Mouse (Mus musculus) skeletal muscle tissue, adult 2 months (tissue): ENCODE data around the gene Rab6b.
A peak's percentile ranks its signal among the peaks of the same experiment; 100 is the strongest.
"Not testable (repeated sequence)": the region's sequence is repeated elsewhere in the genome, so short reads cannot be mapped to it uniquely, and the experiment has no call there.

Source experiments
- DNase-seq: peaks from one replicate; pipeline ENCODE4 v3.0.0-alpha.2; 2012; ENCODE audit warnings: low read depth, low spot score

Rab6b gene

GRCm38 (mm10) chr9:103143881-103144280, 32.3 kb downstream of the Rab6b start:
- no peak for DNase-seq

GRCm38 (mm10) chr9:103145351-103145750, 33.8 kb downstream of the Rab6b start:
- DNase-seq = no peak

- no peak for DNase-seq
Observed at GRCm38 (mm10) chr9:103146257-103146656, 34.7 kb downstream of the Rab6b start.

GRCm38 (mm10) chr9:103146703-103147102, 35.1 kb downstream of the Rab6b start:
- no peak for DNase-seq

- no peak for DNase-seq
Observed at GRCm38 (mm10) chr9:103147103-103147502, 35.5 kb downstream of the Rab6b start.

- no peak for DNase-seq
Observed at GRCm38 (mm10) chr9:103149074-103149799, 37.6 kb downstream of the Rab6b start.

GRCm38 (mm10) chr9:103153286-103153685, 41.7 kb downstream of the Rab6b start:
- DNase-seq = no peak

- no peak for DNase-seq
Observed at GRCm38 (mm10) chr9:103154568-103154967, 43.0 kb downstream of the Rab6b start.

- not testable (repeated sequence) for DNase-seq
Observed at GRCm38 (mm10) chr9:103155158-103155557, 43.6 kb downstream of the Rab6b start.

- DNase-seq = no peak
Observed at GRCm38 (mm10) chr9:103163806-103164205, 52.2 kb downstream of the Rab6b start.

GRCm38 (mm10) chr9:103168046-103168445, 56.5 kb downstream of the Rab6b start:
- DNase-seq = no peak

- DNase-seq = no peak
Observed at GRCm38 (mm10) chr9:103168771-103169170, 57.2 kb downstream of the Rab6b start.

- DNase-seq = no peak
Observed at GRCm38 (mm10) chr9:103174771-103175519, 63.4 kb downstream of the Rab6b start.

- DNase-seq = no peak
Observed at GRCm38 (mm10) chr9:103175692-103176091, 64.1 kb downstream of the Rab6b start.

GRCm38 (mm10) chr9:103180303-103180702, 68.7 kb downstream of the Rab6b start:
- peak; percentile 51 for DNase-seq

GRCm38 (mm10) chr9:103180807-103181565, 69.4 kb downstream of the Rab6b start:
- DNase-seq = peak; percentile 20

GRCm38 (mm10) chr9:103181886-103182285, 70.3 kb downstream of the Rab6b start:
- DNase-seq = no peak

- no peak for DNase-seq
Observed at GRCm38 (mm10) chr9:103184855-103185254, 73.3 kb downstream of the Rab6b start.

GRCm38 (mm10) chr9:103185946-103186345, 74.4 kb downstream of the Rab6b start:
- DNase-seq = no peak

GRCm38 (mm10) chr9:103186747-103187146, 75.2 kb downstream of the Rab6b start:
- DNase-seq = no peak

GRCm38 (mm10) chr9:103188416-103188815, 76.8 kb downstream of the Rab6b start:
- DNase-seq = no peak

- peak; percentile 74 for DNase-seq
Observed at GRCm38 (mm10) chr9:103201561-103202260, 90.1 kb downstream of the Rab6b start, which contains the start of gene Srprb. TSS of gene Srprb (minus strand) at chr9:103202137.
